Mouse (Mus musculus) mouse trophoblast stem cell (cell line): Measurements from ENCODE around the gene Clstn1.
"Not testable (repeated sequence)": the region's sequence is repeated elsewhere in the genome, so short reads cannot be mapped to it uniquely, and the experiment has no call there.

Source experiments
- in situ Hi-C, 2 experiments: fragments of 300-500 bp; cut with MseI, MboI; formaldehyde crosslinking; loops; 2 replicates in 1 of 2; 3 replicates in 1 of 2; pipeline ENCODE4 v1.15.1; 2025

Clstn1 gene

GRCm38 (mm10) chr4:149597641-149598208 is 11.5 kb downstream of the Clstn1 start:
- in situ Hi-C loops = no loop called here

GRCm38 (mm10) chr4:149599549-149599948 is 13.3 kb downstream of the Clstn1 start:
- in situ Hi-C loops = no loop called here

GRCm38 (mm10) chr4:149600130-149600529 is 13.9 kb downstream of the Clstn1 start:
- in situ Hi-C loops = no loop called here

- in situ Hi-C loops = no loop called here
Observed at GRCm38 (mm10) chr4:149601484-149601883, 15.2 kb downstream of the Clstn1 start.

- in situ Hi-C loops = no loop called here
Observed at GRCm38 (mm10) chr4:149602236-149602635, 16.0 kb downstream of the Clstn1 start.

- in situ Hi-C loops = no loop called here
Observed at GRCm38 (mm10) chr4:149603860-149604259, 17.6 kb downstream of the Clstn1 start.

- in situ Hi-C loops = no loop called here
Observed at GRCm38 (mm10) chr4:149604518-149604917, 18.2 kb downstream of the Clstn1 start.

- in situ Hi-C loops = no loop called here
Observed at GRCm38 (mm10) chr4:149606056-149606455, 19.8 kb downstream of the Clstn1 start.

- in situ Hi-C loops = no loop called here
Observed at GRCm38 (mm10) chr4:149606766-149607358, 20.6 kb downstream of the Clstn1 start.

- in situ Hi-C loops = no loop called here
Observed at GRCm38 (mm10) chr4:149607591-149608308, 21.5 kb downstream of the Clstn1 start.

- in situ Hi-C loops = no loop called here
Observed at GRCm38 (mm10) chr4:149608309-149608638, 22.0 kb downstream of the Clstn1 start.

GRCm38 (mm10) chr4:149609256-149610025 is 23.2 kb downstream of the Clstn1 start:
- in situ Hi-C loops = loop anchor here in 1 of 2 experiments (5.0 kb wide), 1 partner anchor 62 kb away; no protein-coding TSS in a partner anchor

- in situ Hi-C loops = loop anchor here in 1 of 2 experiments (5.0 kb wide), 1 partner anchor 64 kb away; no protein-coding TSS in a partner anchor
Observed at GRCm38 (mm10) chr4:149611376-149612044, 25.2 kb downstream of the Clstn1 start.

- in situ Hi-C loops = loop anchor here in 1 of 2 experiments (5.0 kb wide), 1 partner anchor 66 kb away; no protein-coding TSS in a partner anchor
Observed at GRCm38 (mm10) chr4:149613497-149613896, 27.2 kb downstream of the Clstn1 start.

- in situ Hi-C loops = loop anchor here in 1 of 2 experiments (5.0 kb wide), 1 partner anchor 68 kb away; no protein-coding TSS in a partner anchor
Observed at GRCm38 (mm10) chr4:149614869-149615268, 28.6 kb downstream of the Clstn1 start.

- in situ Hi-C loops = not testable (repeated sequence)
Observed at GRCm38 (mm10) chr4:149616999-149617398, 30.7 kb downstream of the Clstn1 start.

GRCm38 (mm10) chr4:149619988-149620387 is 33.7 kb downstream of the Clstn1 start:
- in situ Hi-C loops = no loop called here

GRCm38 (mm10) chr4:149621286-149621685 is 35.0 kb downstream of the Clstn1 start:
- in situ Hi-C loops = no loop called here

- in situ Hi-C loops = no loop called here
Observed at GRCm38 (mm10) chr4:149623711-149624110, 37.4 kb downstream of the Clstn1 start.

- in situ Hi-C loops = no loop called here
Observed at GRCm38 (mm10) chr4:149626809-149627208, 40.5 kb downstream of the Clstn1 start.

GRCm38 (mm10) chr4:149628372-149628771 is 42.1 kb downstream of the Clstn1 start:
- in situ Hi-C loops = no loop called here
